Mouse (Mus musculus) T-helper 17 cell (primary cell): Measurements from ENCODE around the gene Igsf21.

ENCODE experiments used
- in situ Hi-C, 2 experiments: fragments of 300-600 bp; cut with MboI, MseI; formaldehyde crosslinking; loops; 1 replicate in 1 of 2; 2 replicates in 1 of 2; pipeline ENCODE4 v1.15.1; 2025; ENCODE audit warnings: high pct_unique_total_duplicates in 2 of 2

Igsf21 gene

GRCm38 (mm10) chr4:140004932-140005331 lies 241.7 kb downstream of the Igsf21 start:
- in situ Hi-C loops: no loop called here

GRCm38 (mm10) chr4:140004170-140004569 lies 242.4 kb downstream of the Igsf21 start:
- in situ Hi-C loops: no loop called here

- in situ Hi-C loops: no loop called here
Observed at GRCm38 (mm10) chr4:140002069-140002468, 244.5 kb downstream of the Igsf21 start.

GRCm38 (mm10) chr4:140000911-140001310 lies 245.7 kb downstream of the Igsf21 start:
- in situ Hi-C loops: no loop called here

- in situ Hi-C loops: no loop called here
Observed at GRCm38 (mm10) chr4:139999033-139999432, 247.6 kb downstream of the Igsf21 start.

- in situ Hi-C loops: no loop called here
Observed at GRCm38 (mm10) chr4:139995659-139996058, 250.9 kb downstream of the Igsf21 start.

GRCm38 (mm10) chr4:139993111-139993755 lies 253.4 kb downstream of the Igsf21 start:
- in situ Hi-C loops: no loop called here

GRCm38 (mm10) chr4:139986913-139987312 lies 259.7 kb downstream of the Igsf21 start:
- in situ Hi-C loops: no loop called here

GRCm38 (mm10) chr4:139978716-139979115 lies 267.9 kb downstream of the Igsf21 start:
- in situ Hi-C loops: no loop called here

GRCm38 (mm10) chr4:139977308-139977781 lies 269.2 kb downstream of the Igsf21 start:
- in situ Hi-C loops: no loop called here
